Mouse (Mus musculus) olfactory bulb, adult 2 months (tissue): ENCODE measurements around the gene Gm20431.

Experiments used
- CTCF ChIP-seq: fragments of 200-500 bp; IDR thresholded peaks from 2 replicates; pipeline ENCODE4 v1.5.1; 2012; ENCODE audit warnings: low read depth, mild to moderate bottlenecking, low read length, moderate library complexity; ENCODE audit not compliant: insufficient read depth
- POLR2A ChIP-seq: fragments of 200-500 bp; IDR thresholded peaks from 2 replicates; pipeline ENCODE4 v1.6.1; 2012; ENCODE audit warnings: mild to moderate bottlenecking, low read depth, low read length, moderate library complexity; ENCODE audit not compliant: insufficient read depth

GRCm38 (mm10) chr2:167689501-167690218 lies 28.4 kb upstream of the Gm20431 start, which contains the start of gene Tmem189:
- TF ChIP-seq CTCF, result no peak
- no peak for TF ChIP-seq POLR2A
